Mouse (Mus musculus): ENCODE measurements around the gene Itga7. TPM values are rescaled to one million over a fixed set of nuclear protein-coding genes. Genes with fewer than 3 reads are reported as not detected.

Itga7 gene
- polyA plus RNA-seq, 1 experiment from 2014 or later, result 30.2 TPM

DNA sequence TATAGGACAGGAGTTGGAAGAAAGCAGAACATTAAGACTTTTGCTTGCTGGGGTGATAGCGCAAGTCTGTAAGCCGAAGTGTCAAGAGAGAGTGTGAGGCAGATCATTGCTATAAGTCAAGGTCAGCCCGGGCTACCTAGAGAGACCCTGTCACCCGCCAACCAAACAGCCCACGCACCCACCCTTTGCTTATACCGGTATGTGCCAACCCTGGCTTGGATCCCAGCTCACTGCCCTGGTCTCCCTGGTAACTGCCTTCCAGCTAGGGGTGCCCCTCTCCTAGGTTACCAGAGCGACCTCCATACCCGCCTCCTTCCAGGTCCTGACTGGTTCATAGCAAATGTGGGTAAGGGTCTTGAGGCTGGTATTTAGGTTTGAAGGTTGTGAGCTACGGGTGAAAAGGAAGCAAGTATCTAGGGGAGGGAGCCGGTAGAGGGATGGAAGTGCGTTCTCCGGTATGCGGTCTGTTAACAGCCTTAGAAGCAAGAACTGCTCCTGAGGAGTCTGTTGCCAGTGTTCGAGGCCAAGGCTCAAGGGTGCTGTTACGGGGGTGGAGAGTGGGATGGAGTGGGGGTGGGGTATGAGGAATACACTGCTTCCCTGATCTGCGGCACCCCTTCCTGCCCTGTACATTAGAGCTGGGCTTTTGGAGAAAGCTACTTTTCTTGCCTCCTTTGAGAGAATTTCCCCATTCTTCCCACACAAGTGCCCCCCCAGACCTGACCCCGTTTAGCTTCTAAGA, 37.5 kb upstream of the Itga7 start:
- H3K36me3 ChIP-seq (ENCODE audit: control insufficient read depth, insufficient read depth, low read length), result no peaks in the 10 kb centered on the region
- peak; percentile 47 for DNase-seq (ENCODE audit: low spot score)
- 5% methylated on average over 17 of the region's 17 CpGs for WGBS
- H3K27ac ChIP-seq (replicated peaks; ENCODE audit: low read depth, low read length), result peak overlapping the region; percentile 28; the same call in 1 of the 2 replicates
- peaks cover 15% of the 10 kb centered on the region; the same call in 1 of the 2 replicates for H3K4me1 ChIP-seq (ENCODE audit: control insufficient read depth, insufficient read depth, low read length)
- no peaks in the 10 kb centered on the region for H3K9me3 ChIP-seq (ENCODE audit: control insufficient read depth, low read length)
- H3K4me3 ChIP-seq (ENCODE audit: low read depth, low read length), result peak overlapping the region; percentile 4; the same call in 1 of the 2 replicates
- H3K9ac ChIP-seq (ENCODE audit: low read depth, low read length), result 0 out of 2 replicates have a peak overlapping the region, but pooled peaks have one; percentile 21
- H3K4me2 ChIP-seq (ENCODE audit: low read depth, low read length), result peak overlapping the region; percentile 37
- H3K27me3 ChIP-seq (replicated peaks; ENCODE audit: control insufficient read depth, insufficient read depth, low read length), result 0 out of 2 replicates have a peak, but pooled peaks cover 8% of the 10 kb centered on the region
- peak; percentile 4; the same call in 1 of the 2 replicates for ATAC-seq (ENCODE audit: low read depth)

DNA sequence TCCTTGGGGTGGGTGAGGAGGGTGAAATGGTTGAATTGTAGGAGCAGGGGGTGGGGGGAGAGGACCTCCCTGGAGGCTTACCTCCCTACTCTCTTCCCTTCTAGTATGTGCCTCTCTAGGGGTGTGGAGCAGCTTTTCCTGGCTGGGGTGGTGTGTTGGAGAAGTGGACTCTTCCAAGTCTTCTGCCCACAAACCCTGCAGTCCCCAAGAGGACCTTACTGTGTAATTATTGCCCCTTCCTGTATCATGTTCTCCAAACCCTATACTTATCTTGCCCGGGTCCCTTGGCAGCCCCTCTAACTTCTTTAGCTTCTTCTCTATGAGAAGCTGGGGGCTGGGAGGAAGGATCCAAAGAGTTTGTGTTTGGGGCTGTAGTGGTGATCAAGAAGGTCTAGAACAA, 36.8 kb upstream of the Itga7 start:
- no peak overlapping the region for H3K4me3 ChIP-seq (ENCODE audit: low read depth, low read length)
- H3K27me3 ChIP-seq (replicated peaks; ENCODE audit: control insufficient read depth, insufficient read depth, low read length), result 0 out of 2 replicates have a peak, but pooled peaks cover 8% of the 10 kb centered on the region
- H3K4me2 ChIP-seq (ENCODE audit: low read depth, low read length), result peak overlapping the region; percentile 37
- peaks cover 15% of the 10 kb centered on the region; the same call in 1 of the 2 replicates for H3K4me1 ChIP-seq (ENCODE audit: control insufficient read depth, insufficient read depth, low read length)
- WGBS, result 27% methylated on average over 1 of the region's 1 CpGs
- H3K36me3 ChIP-seq (ENCODE audit: control insufficient read depth, insufficient read depth, low read length), result no peaks in the 10 kb centered on the region
- H3K9me3 ChIP-seq (ENCODE audit: control insufficient read depth, low read length), result no peaks in the 10 kb centered on the region
- ATAC-seq (ENCODE audit: low read depth) (peak; percentile 31; the same call in 1 of the 2 replicates), DNase-seq (ENCODE audit: low spot score) (peak; percentile 55)
- H3K27ac ChIP-seq (replicated peaks; ENCODE audit: low read depth, low read length), result peak overlapping the region; percentile 28; the same call in 1 of the 2 replicates
- H3K9ac ChIP-seq (ENCODE audit: low read depth, low read length), result no peak overlapping the region

DNA sequence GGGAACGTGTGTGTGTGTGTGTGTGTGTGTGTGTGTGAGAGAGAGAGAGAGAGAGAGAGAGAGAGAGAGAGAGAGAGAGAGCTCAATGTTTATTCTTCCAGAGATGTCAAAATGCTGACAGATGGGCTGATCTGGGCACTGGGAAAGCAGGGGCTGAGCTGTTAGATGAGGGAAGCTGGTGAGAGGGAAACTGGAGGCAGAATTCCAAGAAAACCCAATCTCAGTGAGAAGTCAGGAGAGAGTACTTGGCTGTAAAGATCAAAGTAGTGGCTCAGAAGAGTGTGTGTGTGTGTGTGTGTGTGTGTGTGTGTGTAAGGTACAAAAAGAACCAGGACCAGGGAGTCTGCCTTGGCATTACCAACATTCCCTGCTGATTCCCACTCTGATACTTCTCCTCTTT, 36.1 kb upstream of the Itga7 start:
- no peaks in the 10 kb centered on the region for H3K9me3 ChIP-seq (ENCODE audit: control insufficient read depth, low read length)
- peaks cover 11% of the 10 kb centered on the region; the same call in 1 of the 2 replicates for H3K4me1 ChIP-seq (ENCODE audit: control insufficient read depth, insufficient read depth, low read length)
- DNase-seq (ENCODE audit: low spot score) (no peak), ATAC-seq (ENCODE audit: low read depth) (no peak)
- H3K9ac ChIP-seq (ENCODE audit: low read depth, low read length), result no peak overlapping the region
- 0 out of 2 replicates have a peak, but pooled peaks cover 8% of the 10 kb centered on the region for H3K27me3 ChIP-seq (replicated peaks; ENCODE audit: control insufficient read depth, insufficient read depth, low read length)
- no peak overlapping the region for H3K27ac ChIP-seq (replicated peaks; ENCODE audit: low read depth, low read length)
- 18% methylated on average over 1 of the region's 1 CpGs for WGBS
- H3K4me2 ChIP-seq (ENCODE audit: low read depth, low read length), result no peak overlapping the region
- H3K36me3 ChIP-seq (ENCODE audit: control insufficient read depth, insufficient read depth, low read length), result no peaks in the 10 kb centered on the region
- no peak overlapping the region for H3K4me3 ChIP-seq (ENCODE audit: low read depth, low read length)

DNA sequence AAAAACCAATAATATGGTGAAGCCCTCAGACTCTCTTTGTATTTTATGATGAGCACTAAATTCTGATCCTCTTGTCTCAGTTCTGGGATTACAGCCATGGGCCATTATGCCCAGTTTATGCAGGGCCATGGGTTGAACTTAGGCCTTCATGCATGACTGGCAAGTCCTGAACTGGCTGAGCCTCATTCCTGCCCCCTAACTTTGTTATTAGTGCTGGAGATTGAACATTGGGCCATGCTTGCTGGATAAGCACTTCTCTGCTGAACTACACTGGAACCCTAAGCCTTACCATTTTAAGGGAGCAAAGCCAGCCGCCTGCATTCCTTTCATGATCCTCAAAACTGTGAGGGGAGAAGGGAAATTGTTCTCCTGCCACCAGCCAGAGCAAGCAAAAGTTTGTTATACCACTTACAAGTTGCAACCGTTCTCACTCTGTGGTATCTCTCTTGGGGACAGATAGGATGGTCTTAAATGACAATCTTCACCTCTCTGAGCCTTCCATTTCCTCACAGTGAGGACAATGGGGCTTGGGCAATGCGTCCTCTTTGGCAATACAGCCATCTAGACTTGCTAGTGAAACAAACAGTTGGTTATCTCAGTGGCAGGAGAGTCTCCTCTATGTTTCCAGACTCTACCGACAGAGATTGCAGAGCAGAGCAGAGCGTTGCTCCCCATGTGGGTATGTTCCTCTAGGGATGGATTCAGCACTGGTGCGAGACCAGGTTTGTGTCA, 33.7 kb upstream of the Itga7 start:
- 0 out of 2 replicates have a peak, but pooled peaks cover 8% of the 10 kb centered on the region for H3K27me3 ChIP-seq (replicated peaks; ENCODE audit: control insufficient read depth, insufficient read depth, low read length)
- DNase-seq (ENCODE audit: low spot score), result no peak
- no peak overlapping the region for H3K27ac ChIP-seq (replicated peaks; ENCODE audit: low read depth, low read length)
- no peak overlapping the region for H3K9ac ChIP-seq (ENCODE audit: low read depth, low read length)
- H3K4me2 ChIP-seq (ENCODE audit: low read depth, low read length), result no peak overlapping the region
- H3K4me1 ChIP-seq (ENCODE audit: control insufficient read depth, insufficient read depth, low read length), result 0 out of 2 replicates have a peak, but pooled peaks cover 7% of the 10 kb centered on the region
- H3K4me3 ChIP-seq (ENCODE audit: low read depth, low read length), result no peak overlapping the region
- ATAC-seq (ENCODE audit: low read depth), result no peak
- 69% methylated on average over 6 of the region's 6 CpGs for WGBS
- no peaks in the 10 kb centered on the region for H3K36me3 ChIP-seq (ENCODE audit: control insufficient read depth, insufficient read depth, low read length)
- H3K9me3 ChIP-seq (ENCODE audit: control insufficient read depth, low read length), result no peaks in the 10 kb centered on the region

DNA sequence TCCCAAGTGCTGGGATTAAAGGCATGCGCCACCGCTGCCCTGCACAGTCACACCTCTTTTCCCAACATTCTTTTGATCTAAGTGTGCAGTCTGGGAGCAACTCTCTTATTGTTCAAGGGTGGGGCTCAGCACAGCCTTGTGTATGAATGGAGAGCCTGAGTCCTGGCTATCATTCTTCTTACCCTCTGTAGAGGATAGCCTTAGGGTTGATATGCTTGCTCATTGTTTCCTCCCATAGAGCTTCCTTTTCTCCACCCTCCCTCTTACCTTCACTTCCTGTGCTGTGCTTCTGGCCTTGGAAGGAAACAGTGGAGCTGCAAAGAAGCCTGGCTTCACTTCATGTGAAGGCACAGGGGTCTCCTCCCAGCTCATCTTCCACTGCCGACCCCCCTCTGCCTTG, 32.9 kb upstream of the Itga7 start, which contains the start of gene Cd63:
Gene Cd63 (plus strand): TSS at position 292 of the 400 bp plus-strand sequence.
- no peak within 1 kb of the TSS for H3K27ac ChIP-seq (replicated peaks; ENCODE audit: low read depth, low read length)
- 86% methylated on average over 3 of the region's 3 CpGs for WGBS
- H3K4me1 ChIP-seq (ENCODE audit: control insufficient read depth, insufficient read depth, low read length), result 0 out of 2 replicates have a peak, but pooled peaks cover 7% of the 10 kb centered on the region
- H3K9me3 ChIP-seq (ENCODE audit: control insufficient read depth, low read length), result no peaks in the 10 kb centered on the region
- no peak within 1 kb of the TSS for H3K9ac ChIP-seq (ENCODE audit: low read depth, low read length)
- ATAC-seq (ENCODE audit: low read depth) (no peak), DNase-seq (ENCODE audit: low spot score) (no peak)
- no peaks in the 10 kb centered on the region for H3K36me3 ChIP-seq (ENCODE audit: control insufficient read depth, insufficient read depth, low read length)
- H3K4me2 ChIP-seq (ENCODE audit: low read depth, low read length), result no peak within 1 kb of the TSS
- H3K4me3 ChIP-seq (ENCODE audit: low read depth, low read length), result no peak within 1 kb of the TSS
- H3K27me3 ChIP-seq (replicated peaks; ENCODE audit: control insufficient read depth, insufficient read depth, low read length), result 0 out of 2 replicates have a peak, but pooled peaks cover 8% of the 10 kb centered on the region

DNA sequence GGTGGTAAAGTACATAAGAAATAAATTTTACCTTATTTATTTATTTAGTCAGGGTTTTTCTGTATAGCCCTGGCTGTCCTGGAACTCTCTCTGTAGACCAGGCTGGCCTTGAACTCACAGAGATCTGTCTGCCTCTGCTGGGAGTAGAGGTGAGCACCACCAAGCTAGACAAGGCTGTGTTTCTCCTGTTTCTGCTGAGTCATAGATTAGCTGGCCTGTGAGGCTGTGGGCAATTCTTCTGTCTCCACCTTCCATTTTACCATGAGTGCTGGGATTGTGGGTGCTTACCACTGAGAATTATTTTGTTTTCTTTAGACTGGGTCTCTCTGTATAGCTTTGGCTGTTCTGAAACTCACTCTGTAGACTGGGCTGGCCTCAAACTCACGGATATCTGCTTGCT, 32.2 kb upstream of the Itga7 start:
- H3K27ac ChIP-seq (replicated peaks; ENCODE audit: low read depth, low read length), result no peak overlapping the region
- no peaks in the 10 kb centered on the region for H3K36me3 ChIP-seq (ENCODE audit: control insufficient read depth, insufficient read depth, low read length)
- H3K4me1 ChIP-seq (ENCODE audit: control insufficient read depth, insufficient read depth, low read length), result 0 out of 2 replicates have a peak, but pooled peaks cover 2% of the 10 kb centered on the region
- no peak overlapping the region for H3K4me2 ChIP-seq (ENCODE audit: low read depth, low read length)
- H3K27me3 ChIP-seq (replicated peaks; ENCODE audit: control insufficient read depth, insufficient read depth, low read length), result 0 out of 2 replicates have a peak, but pooled peaks cover 3% of the 10 kb centered on the region
- H3K4me3 ChIP-seq (ENCODE audit: low read depth, low read length), result no peak overlapping the region
- no peaks in the 10 kb centered on the region for H3K9me3 ChIP-seq (ENCODE audit: control insufficient read depth, low read length)
- no peak overlapping the region for H3K9ac ChIP-seq (ENCODE audit: low read depth, low read length)
- DNase-seq (ENCODE audit: low spot score) (no peak), ATAC-seq (ENCODE audit: low read depth) (no peak)
- WGBS, result 78% methylated on average over 1 of the region's 1 CpGs

DNA sequence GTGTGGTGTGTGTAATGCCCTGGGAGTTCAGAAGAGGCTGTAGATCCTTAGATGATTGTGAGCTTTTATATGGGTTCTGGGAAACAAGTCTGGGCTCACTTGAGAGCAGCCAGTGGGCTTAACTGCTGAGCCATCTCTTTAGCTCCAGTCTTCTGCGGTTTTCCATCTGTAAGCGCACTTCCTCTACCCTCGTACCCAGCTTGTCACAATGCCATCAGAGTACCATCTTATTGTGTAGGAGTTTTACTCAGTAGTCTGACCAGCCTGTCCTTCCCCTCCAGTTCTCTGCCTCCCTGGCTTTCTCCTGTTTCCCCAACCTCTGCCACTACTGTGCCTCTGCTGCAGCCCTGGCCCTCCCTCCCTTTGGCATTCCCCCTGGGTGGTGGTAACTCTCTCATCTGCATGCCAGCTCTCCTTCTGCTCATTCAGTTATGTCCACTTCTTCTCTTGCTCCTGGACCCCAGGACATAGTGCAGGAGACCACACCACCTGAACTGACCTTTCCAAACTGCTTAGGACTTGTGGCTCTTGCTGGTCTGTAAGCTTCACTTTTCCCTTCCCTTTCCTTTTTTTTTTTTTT, 31.1 kb upstream of the Itga7 start:
- Histone ChIP-seq H3K36me3 (ENCODE audit: control insufficient read depth, insufficient read depth, low read length) (no peaks in the 10 kb centered on the region), H3K4me3 (ENCODE audit: low read depth, low read length) (no peak overlapping the region), H3K9ac (ENCODE audit: low read depth, low read length) (no peak overlapping the region), H3K27me3 (replicated peaks; ENCODE audit: control insufficient read depth, insufficient read depth, low read length) (no peaks in the 10 kb centered on the region), H3K27ac (replicated peaks; ENCODE audit: low read depth, low read length) (no peak overlapping the region), H3K4me2 (ENCODE audit: low read depth, low read length) (no peak overlapping the region), H3K9me3 (ENCODE audit: control insufficient read depth, low read length) (no peaks in the 10 kb centered on the region), H3K4me1 (ENCODE audit: control insufficient read depth, insufficient read depth, low read length) (no peaks in the 10 kb centered on the region)
- ATAC-seq (ENCODE audit: low read depth) (no peak), DNase-seq (ENCODE audit: low spot score) (no peak)
- WGBS, result 89% methylated on average over 3 of the region's 3 CpGs

DNA sequence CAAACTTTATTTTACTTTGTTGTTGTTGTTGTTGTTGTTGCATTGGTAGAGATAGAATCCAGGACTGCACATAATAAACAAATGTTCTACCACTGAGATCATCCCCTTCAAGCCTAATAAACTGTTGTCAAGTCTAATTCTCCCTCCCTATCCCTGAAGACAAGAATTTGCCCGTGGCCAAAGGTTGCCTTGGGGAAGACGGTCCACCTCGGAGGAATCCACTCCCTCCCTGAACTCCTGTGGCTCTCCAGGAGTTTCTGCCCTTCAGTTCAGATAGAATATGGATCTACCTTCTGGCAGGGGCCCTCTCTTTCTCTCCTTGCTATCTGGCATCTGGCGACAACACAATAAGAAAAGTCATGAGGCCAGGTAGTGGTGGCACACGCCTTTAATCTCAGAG, 28.8 kb upstream of the Itga7 start:
- no peak overlapping the region for H3K4me2 ChIP-seq (ENCODE audit: low read depth, low read length)
- no peaks in the 10 kb centered on the region for H3K9me3 ChIP-seq (ENCODE audit: control insufficient read depth, low read length)
- no peaks in the 10 kb centered on the region for H3K36me3 ChIP-seq (ENCODE audit: control insufficient read depth, insufficient read depth, low read length)
- ATAC-seq (ENCODE audit: low read depth) (no peak), DNase-seq (ENCODE audit: low spot score) (no peak)
- H3K4me3 ChIP-seq (ENCODE audit: low read depth, low read length), result no peak overlapping the region
- no peak overlapping the region for H3K9ac ChIP-seq (ENCODE audit: low read depth, low read length)
- no peaks in the 10 kb centered on the region for H3K4me1 ChIP-seq (ENCODE audit: control insufficient read depth, insufficient read depth, low read length)
- 67% methylated on average over 5 of the region's 5 CpGs for WGBS
- H3K27ac ChIP-seq (replicated peaks; ENCODE audit: low read depth, low read length), result no peak overlapping the region
- no peaks in the 10 kb centered on the region for H3K27me3 ChIP-seq (replicated peaks; ENCODE audit: control insufficient read depth, insufficient read depth, low read length)

Data from embryonic facial prominence, embryonic 14.5 days (tissue).